Comparison of ENCODE assay signal across 20 mouse cellular contexts in genomic region chr8:18422846-18423245, GRCm38 (mm10).
DNase-seq lines count a peak whose midpoint lies in the region; ATAC-seq and TF ChIP-seq lines count a peak whose summit lies in the region.
"Had no signal": no experiment of that assay in that cellular context is flagged by ENCODE, and none has a peak within 500 bp of the region (broad histone marks: within the 10 kb centered on the region; RNA-seq: fewer than 3 reads in every experiment).

No protein-coding gene starts in this region.

- no peaks in the 10 kb centered on the region for H3K4me1 ChIP-seq in hindbrain, embryonic 16.5 days (ENCODE audit: control insufficient read depth, insufficient read depth, low read depth, low read length)
- H3K4me1 ChIP-seq in hindbrain, embryonic 10.5 days (replicated peaks), result no peaks in the 10 kb centered on the region
- no peaks in the 10 kb centered on the region for H3K4me1 ChIP-seq in midbrain, embryonic 14.5 days (ENCODE audit: control insufficient read depth, insufficient read depth, low read length)
- H3K4me1 ChIP-seq in midbrain, embryonic 11.5 days (ENCODE audit: control insufficient read depth, insufficient read depth, low read length), result no peaks in the 10 kb centered on the region
- H3K4me1 ChIP-seq: embryonic facial prominence, embryonic 12.5 days; forebrain, embryonic 15.5 days; heart, embryonic 15.5 days; hindbrain, embryonic 15.5 days had no signal

- H3K4me2 ChIP-seq in hindbrain, embryonic 16.5 days (ENCODE audit: low read length), result no peak overlapping the region
- no peak overlapping the region for H3K4me2 ChIP-seq in midbrain, embryonic 14.5 days (ENCODE audit: low read length)
- no peak overlapping the region for H3K4me2 ChIP-seq in midbrain, embryonic 11.5 days
- H3K4me2 ChIP-seq: embryonic facial prominence, embryonic 12.5 days; forebrain, embryonic 15.5 days; heart, embryonic 11.5 days; heart, embryonic 15.5 days; hindbrain, embryonic 15.5 days had no signal

- WGBS in hindbrain, embryonic 16.5 days, result 78% methylated on average over 5 of the region's 5 CpGs
- 84% methylated on average over 5 of the region's 5 CpGs for WGBS in hindbrain, embryonic 10.5 days
- WGBS in midbrain, embryonic 14.5 days, result 82% methylated on average over 5 of the region's 5 CpGs
- 86% methylated on average over 5 of the region's 5 CpGs for WGBS in midbrain, embryonic 11.5 days

- H3K9ac ChIP-seq in hindbrain, embryonic 16.5 days (ENCODE audit: low read depth, low read length), result no peak overlapping the region
- no peak overlapping the region for H3K9ac ChIP-seq in midbrain, embryonic 14.5 days (replicated peaks; ENCODE audit: low read length)
- H3K9ac ChIP-seq in midbrain, embryonic 11.5 days (ENCODE audit: low read length), result no peak overlapping the region
- H3K9ac ChIP-seq: embryonic facial prominence, embryonic 12.5 days; forebrain, embryonic 15.5 days; heart, embryonic 15.5 days; hindbrain, embryonic 15.5 days had no signal

- H3K36me3 ChIP-seq in hindbrain, embryonic 16.5 days (ENCODE audit: control insufficient read depth, insufficient read depth, low read length), result no peaks in the 10 kb centered on the region
- no peaks in the 10 kb centered on the region for H3K36me3 ChIP-seq in hindbrain, embryonic 10.5 days
- H3K36me3 ChIP-seq in midbrain, embryonic 14.5 days (ENCODE audit: control insufficient read depth, insufficient read depth, low read length), result no peaks in the 10 kb centered on the region
- H3K36me3 ChIP-seq in midbrain, embryonic 11.5 days (ENCODE audit: control insufficient read depth, insufficient read depth, low read length), result no peaks in the 10 kb centered on the region
- H3K36me3 ChIP-seq: embryonic facial prominence, embryonic 12.5 days; forebrain, embryonic 15.5 days; G1E; heart, embryonic 15.5 days; hindbrain, embryonic 15.5 days had no signal

- DNase-seq in cerebellum, adult 9-10 months, result peak; percentile 4
- no peak for DNase-seq in cerebellum, postnatal 4 days (ENCODE audit: low spot score in 2 of 2)
- DNase-seq in hindbrain, embryonic 10.5 days (ENCODE audit: low spot score), result no peak
- peak; percentile 11 for DNase-seq in midbrain, embryonic 14.5 days
- no peak for DNase-seq in midbrain, embryonic 11.5 days (ENCODE audit: low spot score, missing footprints)
- DNase-seq in brain, embryonic 14.5 days (ENCODE audit: low read depth), result peak; percentile 13
- DNase-seq: adrenal gland, postnatal 10 days; B cell, adult 2 months; embryo, embryonic 11 days; gastrocnemius, postnatal 14 days; heart, adult 2 months; heart, postnatal 14 days had no signal

- H3K27ac ChIP-seq in hindbrain, embryonic 16.5 days (ENCODE audit: low read depth, low read length), result no peak overlapping the region
- H3K27ac ChIP-seq in hindbrain, embryonic 10.5 days, result no peak overlapping the region
- no peak overlapping the region for H3K27ac ChIP-seq in midbrain, embryonic 14.5 days (replicated peaks; ENCODE audit: low read depth, low read length)
- no peak overlapping the region for H3K27ac ChIP-seq in midbrain, embryonic 11.5 days (ENCODE audit: low read depth, low read length)
- H3K27ac ChIP-seq: embryonic facial prominence, embryonic 12.5 days; forebrain, embryonic 15.5 days; heart, adult 2 months; heart, embryonic 15.5 days; hindbrain, embryonic 15.5 days had no signal

- peak; percentile 40; the same call in 1 of the 2 replicates for ATAC-seq in hindbrain, embryonic 16.5 days
- ATAC-seq in midbrain, embryonic 14.5 days (ENCODE audit: low FRiP score, low TSS enrichment), result no peak
- ATAC-seq in midbrain, embryonic 11.5 days (ENCODE audit: low FRiP score), result no peak
- ATAC-seq: CD4-positive, CD25-positive, alpha-beta regulatory T cell, adult 4 months; forebrain, embryonic 15.5 days had no signal

- no peak overlapping the region for H3K4me3 ChIP-seq in hindbrain, embryonic 16.5 days (ENCODE audit: low read length)
- H3K4me3 ChIP-seq in hindbrain, embryonic 10.5 days, result no peak overlapping the region
- H3K4me3 ChIP-seq in midbrain, embryonic 14.5 days (replicated peaks; ENCODE audit: low read depth, low read length), result no peak overlapping the region
- no peak overlapping the region for H3K4me3 ChIP-seq in midbrain, embryonic 11.5 days (ENCODE audit: low read depth, low read length)
- H3K4me3 ChIP-seq: embryonic facial prominence, embryonic 12.5 days; forebrain, embryonic 15.5 days; heart, adult 2 months; heart, embryonic 15.5 days; hindbrain, embryonic 15.5 days had no signal

- H3K9me3 ChIP-seq in hindbrain, embryonic 16.5 days (ENCODE audit: control insufficient read depth, low read length), result no peaks in the 10 kb centered on the region
- H3K9me3 ChIP-seq in hindbrain, embryonic 10.5 days, result no peaks in the 10 kb centered on the region
- no peaks in the 10 kb centered on the region for H3K9me3 ChIP-seq in midbrain, embryonic 14.5 days (ENCODE audit: control insufficient read depth, low read length)
- no peaks in the 10 kb centered on the region; the same call in 1 of the 2 replicates for H3K9me3 ChIP-seq in midbrain, embryonic 11.5 days (ENCODE audit: control insufficient read depth, low read length)
- H3K9me3 ChIP-seq: embryonic facial prominence, embryonic 12.5 days; G1E; heart, embryonic 15.5 days; hindbrain, embryonic 15.5 days had no signal

- no peak for TF ChIP-seq CTCF in brain, embryonic 14.5 days (IDR thresholded peaks at IDR 0.05; ENCODE audit: borderline replicate concordance, extremely low read depth, insufficient read depth, insufficient read length)

- no peak for TF ChIP-seq POLR2A in brain, embryonic 14.5 days (IDR thresholded peaks at IDR 0.05; ENCODE audit: borderline replicate concordance, extremely low read depth, insufficient read depth, insufficient read length, poor library complexity, severe bottlenecking)

- no peaks in the 10 kb centered on the region for H3K27me3 ChIP-seq in hindbrain, embryonic 16.5 days (replicated peaks; ENCODE audit: control insufficient read depth, insufficient read depth, low read length)
- no peaks in the 10 kb centered on the region for H3K27me3 ChIP-seq in hindbrain, embryonic 10.5 days (ENCODE audit: insufficient read depth, poor library complexity, severe bottlenecking)
- no peaks in the 10 kb centered on the region for H3K27me3 ChIP-seq in midbrain, embryonic 14.5 days (ENCODE audit: control insufficient read depth, insufficient read depth, low read length)
- H3K27me3 ChIP-seq in midbrain, embryonic 11.5 days (ENCODE audit: control insufficient read depth, insufficient read depth, low read length), result no peaks in the 10 kb centered on the region
- H3K27me3 ChIP-seq: embryonic facial prominence, embryonic 12.5 days; forebrain, embryonic 15.5 days; heart, embryonic 15.5 days; hindbrain, embryonic 15.5 days had no signal

Comparison
In these comparisons a context has a peak if more than half of its experiments do, and no peak if none do; other contexts are left out.
1. DNase-seq: peak in cerebellum, adult 9-10 months (single experiment), midbrain, embryonic 14.5 days (single experiment) and brain, embryonic 14.5 days (single experiment); none in cerebellum, postnatal 4 days (0 of 2), hindbrain, embryonic 10.5 days (single experiment) and midbrain, embryonic 11.5 days (single experiment).